Comparison of ENCODE assay signal across 20 mouse cellular contexts in the genomic region with DNA sequence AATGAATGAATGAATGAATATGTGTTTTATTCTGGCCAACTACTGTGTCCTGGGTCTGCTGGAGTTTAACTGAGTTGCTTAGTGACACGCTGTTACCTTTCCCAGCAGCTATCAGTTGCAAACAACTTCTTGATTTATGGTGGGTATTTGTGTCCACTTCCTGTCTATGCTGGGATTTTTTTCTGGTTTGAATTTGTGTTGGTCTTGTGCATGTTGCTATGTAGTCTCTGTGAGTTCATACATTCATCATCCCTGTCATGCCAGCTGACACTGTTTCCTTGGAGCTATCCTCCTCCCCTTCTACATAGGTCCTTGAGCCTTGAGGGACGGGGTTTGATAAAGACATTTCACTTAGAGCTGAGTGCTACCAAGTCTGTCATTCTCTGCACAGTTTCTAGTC.
"Had no signal": no experiment of that assay in that cellular context is flagged by ENCODE, and none has a peak within 500 bp of the region (broad histone marks: within the 10 kb centered on the region; RNA-seq: fewer than 3 reads in every experiment).

No protein-coding gene starts in this region.

- H3K27me3 ChIP-seq: kidney, embryonic 15.5 days; limb, embryonic 12.5 days; limb, embryonic 15.5 days; megakaryocyte, embryonic 14.5 days; neural tube, embryonic 12.5 days; stomach, embryonic 15.5 days had no signal

- H3K9ac ChIP-seq: kidney, embryonic 15.5 days; limb, embryonic 12.5 days; limb, embryonic 15.5 days; liver, embryonic 14.5 days; liver, postnatal 0 days; lung, embryonic 14.5 days; neural tube, embryonic 12.5 days; stomach, embryonic 15.5 days had no signal

- H3K4me1 ChIP-seq: kidney, embryonic 15.5 days; limb, embryonic 15.5 days; neural tube, embryonic 12.5 days; stomach, embryonic 15.5 days had no signal

- H3K4me2 ChIP-seq: kidney, embryonic 15.5 days; limb, embryonic 12.5 days; limb, embryonic 15.5 days; liver, embryonic 11.5 days; lung, embryonic 14.5 days; midbrain, embryonic 11.5 days; neural tube, embryonic 12.5 days; stomach, embryonic 15.5 days had no signal

- H3K36me3 ChIP-seq: neural tube, embryonic 12.5 days; stomach, embryonic 15.5 days had no signal

- H3K4me3 ChIP-seq: kidney, embryonic 15.5 days; limb, embryonic 12.5 days; limb, embryonic 15.5 days; megakaryocyte, embryonic 14.5 days; neural tube, embryonic 12.5 days; stomach, embryonic 15.5 days had no signal

- DNase-seq: kidney, postnatal 14 days; kidney, postnatal 4 days; left cerebral cortex, postnatal 4 days; liver, postnatal 0 days; lung, embryonic 14.5 days; midbrain, embryonic 14.5 days; retina, postnatal 1 day; right cerebral cortex, postnatal 25 days; spleen, adult 18-20 months; thymus, postnatal 25 days had no signal

- ATAC-seq: liver, postnatal 0 days; lung, postnatal 0 days had no signal

- H3K27ac ChIP-seq: kidney, embryonic 15.5 days; limb, embryonic 12.5 days; limb, embryonic 15.5 days; liver, embryonic 14.5 days; neural tube, embryonic 12.5 days; stomach, embryonic 15.5 days had no signal

- H3K9me3 ChIP-seq: kidney, embryonic 15.5 days; limb, embryonic 12.5 days; limb, embryonic 15.5 days; megakaryocyte, embryonic 14.5 days; neural tube, embryonic 12.5 days; stomach, embryonic 15.5 days had no signal
